Mouse (Mus musculus): ENCODE measurements around the gene Olfml2b. TPM values are rescaled to one million over a fixed set of nuclear protein-coding genes. Genes with fewer than 3 reads are reported as not detected.

The Olfml2b gene
- polyA plus RNA-seq, 1 experiment from 2014 or later, result 5.1 TPM

GRCm38 (mm10) chr1:170638941-170639340 is 5.4 kb upstream of the Olfml2b start:
- H3K4me2 ChIP-seq, result no peak overlapping the region
- no peak overlapping the region for H3K4me3 ChIP-seq (ENCODE audit: low read depth, low read length)
- H3K4me1 ChIP-seq (ENCODE audit: control insufficient read depth, insufficient read depth, low read length), result no peaks in the 10 kb centered on the region
- 87% methylated on average over 7 of the region's 7 CpGs for WGBS
- no peaks in the 10 kb centered on the region for H3K27me3 ChIP-seq (ENCODE audit: control insufficient read depth, insufficient read depth, low read length)
- peak; percentile 26 for DNase-seq (ENCODE audit: low spot score, missing footprints)
- no peak overlapping the region for H3K27ac ChIP-seq (ENCODE audit: low read depth, low read length)
- no peak overlapping the region for H3K9ac ChIP-seq (ENCODE audit: low read length)
- no peak for ATAC-seq (ENCODE audit: low FRiP score)
- H3K36me3 ChIP-seq (ENCODE audit: control insufficient read depth, insufficient read depth, low read length), result no peaks in the 10 kb centered on the region
- no peaks in the 10 kb centered on the region for H3K9me3 ChIP-seq (ENCODE audit: control insufficient read depth, low read length)

DNA sequence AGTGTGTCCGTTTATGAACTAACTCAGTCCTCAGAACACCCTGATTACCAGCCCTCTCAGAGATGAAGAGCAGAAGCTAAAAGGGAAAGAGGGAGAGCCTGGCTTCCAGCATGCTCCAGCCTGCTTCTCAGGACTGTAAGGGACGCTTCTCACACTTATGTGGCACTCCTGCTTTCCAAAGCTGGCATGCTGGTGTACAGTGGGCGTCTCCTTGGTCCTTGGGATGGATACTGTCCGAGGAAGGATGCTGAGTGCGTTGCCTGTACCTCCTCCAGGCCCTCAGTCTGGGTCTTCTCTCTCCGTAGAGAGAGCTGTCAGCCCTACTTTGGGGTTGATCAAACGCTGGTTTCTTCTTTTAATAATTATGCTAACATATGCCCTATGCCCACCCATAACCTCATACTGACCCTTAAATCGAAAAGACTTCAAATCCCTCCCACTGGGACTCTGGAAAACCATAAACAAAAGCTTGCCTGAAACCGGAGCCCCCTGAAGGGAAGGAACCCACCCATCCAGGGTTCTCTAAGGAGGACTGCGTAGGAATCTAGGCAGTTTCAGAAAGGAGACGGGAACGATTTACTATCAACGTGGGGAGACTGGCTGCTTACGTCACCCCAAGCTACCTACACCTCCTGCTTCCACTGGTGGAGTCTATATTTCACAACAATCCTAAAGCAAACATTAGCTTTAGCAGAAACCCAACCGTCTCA is 1.7 kb downstream of the Olfml2b start:
- Histone ChIP-seq H3K27ac (ENCODE audit: low read depth, low read length) (no peak overlapping the region), H3K4me3 (ENCODE audit: low read depth, low read length) (no peak overlapping the region), H3K36me3 (ENCODE audit: control insufficient read depth, insufficient read depth, low read length) (no peaks in the 10 kb centered on the region), H3K9me3 (ENCODE audit: control insufficient read depth, low read length) (no peaks in the 10 kb centered on the region), H3K4me1 (ENCODE audit: control insufficient read depth, insufficient read depth, low read length) (no peaks in the 10 kb centered on the region; the same call in 1 of the 2 replicates), H3K27me3 (ENCODE audit: control insufficient read depth, insufficient read depth, low read length) (no peaks in the 10 kb centered on the region; the same call in 1 of the 2 replicates), H3K9ac (ENCODE audit: low read length) (no peak overlapping the region), H3K4me2 (no peak overlapping the region)
- WGBS, result 70% methylated on average over 15 of the region's 15 CpGs
- ATAC-seq (ENCODE audit: low FRiP score) (no peak), DNase-seq (ENCODE audit: low spot score, missing footprints) (peak; percentile 81)

- no peak for ATAC-seq (ENCODE audit: low FRiP score)
- H3K4me1 ChIP-seq (ENCODE audit: control insufficient read depth, insufficient read depth, low read length), result peaks cover 3% of the 10 kb centered on the region; the same call in 1 of the 2 replicates
- no peak overlapping the region for H3K27ac ChIP-seq (ENCODE audit: low read depth, low read length)
- no peaks in the 10 kb centered on the region for H3K9me3 ChIP-seq (ENCODE audit: control insufficient read depth, low read length)
- H3K4me3 ChIP-seq (ENCODE audit: low read depth, low read length), result no peak overlapping the region
- no peaks in the 10 kb centered on the region for H3K36me3 ChIP-seq (ENCODE audit: control insufficient read depth, insufficient read depth, low read length)
- no peak for DNase-seq (ENCODE audit: low spot score, missing footprints)
- H3K27me3 ChIP-seq (ENCODE audit: control insufficient read depth, insufficient read depth, low read length), result no peaks in the 10 kb centered on the region; the same call in 1 of the 2 replicates
- WGBS, result 84% methylated on average over 9 of the region's 9 CpGs
- H3K9ac ChIP-seq (ENCODE audit: low read length), result no peak overlapping the region
- no peak overlapping the region for H3K4me2 ChIP-seq
Observed at GRCm38 (mm10) chr1:170646606-170647287, 2.4 kb downstream of the Olfml2b start.

DNA sequence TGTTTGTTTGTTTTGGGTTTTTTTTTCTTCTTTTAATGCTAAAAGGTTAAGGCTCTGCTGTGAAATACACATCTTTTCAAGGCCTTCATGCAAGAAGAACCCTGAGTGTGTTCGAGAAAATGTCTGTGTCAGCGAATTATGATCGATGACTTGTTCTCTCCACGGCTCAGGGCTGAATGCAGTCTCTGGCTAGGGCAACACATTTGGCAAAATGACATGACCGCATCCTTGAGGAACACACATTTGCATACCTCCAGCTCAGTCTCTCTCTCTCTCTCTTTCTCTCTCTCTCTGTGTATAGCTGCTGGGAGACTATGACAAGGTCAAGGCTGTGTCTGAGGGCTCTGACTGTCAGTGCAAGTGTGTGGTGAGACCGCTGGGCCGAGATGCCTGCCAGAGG is 3.0 kb downstream of the Olfml2b start:
- peaks cover 3% of the 10 kb centered on the region; the same call in 1 of the 2 replicates for H3K4me1 ChIP-seq (ENCODE audit: control insufficient read depth, insufficient read depth, low read length)

GRCm38 (mm10) chr1:170647971-170648514 is 3.7 kb downstream of the Olfml2b start:
- no peak overlapping the region for H3K9ac ChIP-seq (ENCODE audit: low read length)
- H3K9me3 ChIP-seq (ENCODE audit: control insufficient read depth, low read length), result no peaks in the 10 kb centered on the region
- no peaks in the 10 kb centered on the region for H3K36me3 ChIP-seq (ENCODE audit: control insufficient read depth, insufficient read depth, low read length)
- DNase-seq (ENCODE audit: low spot score, missing footprints) (peak; percentile 17), ATAC-seq (ENCODE audit: low FRiP score) (no peak)
- no peak overlapping the region for H3K4me2 ChIP-seq
- no peak overlapping the region for H3K4me3 ChIP-seq (ENCODE audit: low read depth, low read length)
- WGBS, result 78% methylated on average over 6 of the region's 6 CpGs
- no peaks in the 10 kb centered on the region; the same call in 1 of the 2 replicates for H3K27me3 ChIP-seq (ENCODE audit: control insufficient read depth, insufficient read depth, low read length)
- H3K4me1 ChIP-seq (ENCODE audit: control insufficient read depth, insufficient read depth, low read length), result peaks cover 3% of the 10 kb centered on the region; the same call in 1 of the 2 replicates
- H3K27ac ChIP-seq (ENCODE audit: low read depth, low read length), result no peak overlapping the region

More for the DNA sequence above, 3.0 kb downstream of the Olfml2b start:
- Histone ChIP-seq H3K4me2 (no peak overlapping the region), H3K4me3 (ENCODE audit: low read depth, low read length) (no peak overlapping the region), H3K27me3 (ENCODE audit: control insufficient read depth, insufficient read depth, low read length) (no peaks in the 10 kb centered on the region; the same call in 1 of the 2 replicates), H3K27ac (ENCODE audit: low read depth, low read length) (no peak overlapping the region), H3K9me3 (ENCODE audit: control insufficient read depth, low read length) (no peaks in the 10 kb centered on the region), H3K36me3 (ENCODE audit: control insufficient read depth, insufficient read depth, low read length) (no peaks in the 10 kb centered on the region), H3K9ac (ENCODE audit: low read length) (no peak overlapping the region)
- ATAC-seq (ENCODE audit: low FRiP score) (no peak), DNase-seq (ENCODE audit: low spot score, missing footprints) (peak; percentile 81)
- 92% methylated on average over 7 of the region's 7 CpGs for WGBS

- H3K27me3 ChIP-seq (ENCODE audit: control insufficient read depth, insufficient read depth, low read length), result no peaks in the 10 kb centered on the region
- H3K9ac ChIP-seq (ENCODE audit: low read length), result no peak overlapping the region; the same call in 1 of the 2 replicates
- no peaks in the 10 kb centered on the region for H3K9me3 ChIP-seq (ENCODE audit: control insufficient read depth, low read length)
- ATAC-seq (ENCODE audit: low FRiP score) (no peak; the same call in 1 of the 2 replicates), DNase-seq (ENCODE audit: low spot score, missing footprints) (peak; percentile 75)
- H3K4me2 ChIP-seq, result no peak overlapping the region
- no peak overlapping the region for H3K27ac ChIP-seq (ENCODE audit: low read depth, low read length)
- H3K4me1 ChIP-seq (ENCODE audit: control insufficient read depth, insufficient read depth, low read length), result peaks cover 3% of the 10 kb centered on the region; the same call in 1 of the 2 replicates
- no peak overlapping the region for H3K4me3 ChIP-seq (ENCODE audit: low read depth, low read length)
- 58% methylated on average over 6 of the region's 6 CpGs for WGBS
- no peaks in the 10 kb centered on the region for H3K36me3 ChIP-seq (ENCODE audit: control insufficient read depth, insufficient read depth, low read length)
Observed at GRCm38 (mm10) chr1:170651046-170651723, 6.9 kb downstream of the Olfml2b start.

- H3K27me3 ChIP-seq (ENCODE audit: control insufficient read depth, insufficient read depth, low read length), result no peaks in the 10 kb centered on the region
- no peaks in the 10 kb centered on the region for H3K36me3 ChIP-seq (ENCODE audit: control insufficient read depth, insufficient read depth, low read length)
- no peak overlapping the region for H3K27ac ChIP-seq (ENCODE audit: low read depth, low read length)
- 81% methylated on average over 15 of the region's 15 CpGs for WGBS
- peaks cover 9% of the 10 kb centered on the region for H3K4me1 ChIP-seq (ENCODE audit: control insufficient read depth, insufficient read depth, low read length)
- H3K4me3 ChIP-seq (ENCODE audit: low read depth, low read length), result no peak overlapping the region
- H3K4me2 ChIP-seq, result no peak overlapping the region
- H3K9me3 ChIP-seq (ENCODE audit: control insufficient read depth, low read length), result no peaks in the 10 kb centered on the region
- ATAC-seq (ENCODE audit: low FRiP score), result no peak
- DNase-seq (ENCODE audit: low spot score, missing footprints), result no peak
- no peak overlapping the region for H3K9ac ChIP-seq (ENCODE audit: low read length)
Observed at GRCm38 (mm10) chr1:170651989-170652740, 7.8 kb downstream of the Olfml2b start.

- Histone ChIP-seq H3K9me3 (ENCODE audit: control insufficient read depth, low read length) (no peaks in the 10 kb centered on the region), H3K4me3 (ENCODE audit: low read depth, low read length) (no peak overlapping the region), H3K9ac (ENCODE audit: low read length) (no peak overlapping the region), H3K36me3 (ENCODE audit: control insufficient read depth, insufficient read depth, low read length) (no peaks in the 10 kb centered on the region), H3K4me2 (no peak overlapping the region), H3K27me3 (ENCODE audit: control insufficient read depth, insufficient read depth, low read length) (no peaks in the 10 kb centered on the region), H3K4me1 (ENCODE audit: control insufficient read depth, insufficient read depth, low read length) (peaks cover 19% of the 10 kb centered on the region), H3K27ac (ENCODE audit: low read depth, low read length) (no peak overlapping the region)
- WGBS, result 69% methylated on average over 5 of the region's 5 CpGs
- DNase-seq (ENCODE audit: low spot score, missing footprints), result peak; percentile 85
- peak; percentile 57 for ATAC-seq (ENCODE audit: low FRiP score)
Observed at GRCm38 (mm10) chr1:170655280-170655917, 11.1 kb downstream of the Olfml2b start.

Data from midbrain, embryonic 11.5 days (tissue).